Mouse (Mus musculus) G1E (cell line): ENCODE measurements around the gene Emilin2. TPM values are rescaled to one million over a fixed set of nuclear protein-coding genes. Genes with fewer than 3 reads are reported as not detected.
A peak's percentile ranks its signal among the peaks of the same experiment; 100 is the strongest.

Source experiments
- ATAC-seq: 2 replicates; pipeline ENCODE4 v1.8.0; 2016; ENCODE audit warnings: mild to moderate bottlenecking; ENCODE audit not compliant: insufficient number of reproducible peaks, poor library complexity, low FRiP score, severe bottlenecking; ENCODE audit errors: extremely low read depth
- DNase-seq: peaks from one replicate; pipeline ENCODE4 v3.0.0; 2012; ENCODE audit warnings: low spot score
- H3K27me3 ChIP-seq: 2 replicates; pipeline ENCODE4 v1.6.1; 2012; ENCODE audit warnings: mild to moderate bottlenecking, low read length, inconsistent platforms; ENCODE audit not compliant: insufficient read depth
- H3K36me3 ChIP-seq: replicated peaks from 2 replicates; pipeline ENCODE3; 2012; ENCODE audit warnings: mild to moderate bottlenecking, inconsistent platforms
- H3K4me1 ChIP-seq: 2 replicates; pipeline ENCODE4 v1.6.1; 2012; ENCODE audit warnings: low read depth, low read length, inconsistent platforms, mixed read lengths; ENCODE audit not compliant: insufficient read depth
- H3K4me3 ChIP-seq: 2 replicates; pipeline ENCODE4 v1.5.1; 2012; ENCODE audit warnings: low read depth, mild to moderate bottlenecking, inconsistent platforms, low read length, moderate library complexity, mixed read lengths
- H3K9me3 ChIP-seq: replicated peaks from 2 replicates; pipeline ENCODE4 v1.6.1; 2012; ENCODE audit warnings: inconsistent platforms
- CTCF ChIP-seq: IDR thresholded peaks from 2 replicates; pipeline ENCODE4 v1.5.1; 2012; ENCODE audit warnings: low read depth, low read length, inconsistent platforms, mixed read lengths
- GATA1 ChIP-seq: IDR thresholded peaks from 2 replicates; pipeline ENCODE4 v1.6.1; 2012; ENCODE audit warnings: borderline replicate concordance, low read length, inconsistent platforms, mixed read lengths
- GATA2 ChIP-seq: IDR thresholded peaks from 2 replicates; pipeline ENCODE4 v1.6.1; 2012; ENCODE audit warnings: low read depth, low read length, inconsistent platforms, borderline replicate concordance
- POLR2AphosphoS5 ChIP-seq: IDR thresholded peaks from 2 replicates; pipeline ENCODE4 v1.6.1; 2012; ENCODE audit warnings: low read depth, low read length, inconsistent platforms; ENCODE audit not compliant: insufficient replicate concordance
- TAL1 ChIP-seq: conservative IDR thresholded peaks from 2 replicates; pipeline ENCODE4 v1.6.1; 2012; ENCODE audit warnings: low read depth, low read length, inconsistent platforms, mixed read lengths
- polyA plus RNA-seq: library from polyadenylated mRNA; stranded (reverse); fragments of >175 nt; gene quantifications from 2 replicates; pipeline ENCODE4 v1.2.3, GENCODE M21; 2012
- total RNA-seq, 2 experiments: library from RNA; stranded (forward) in 1 of 2; stranded (reverse) in 1 of 2; fragments of 200-1000 nt in 1 of 2; fragments of >200 nt in 1 of 2; fragmentation: Nextera tagmentation in 1 of 2; gene quantifications; 2 replicates each; pipeline ENCODE4 v1.2.3; 2014 to 2017

Gene Emilin2
- total and polyA plus RNA-seq, 3 experiments, result 80.3 to 137 (median 106) TPM

DNA sequence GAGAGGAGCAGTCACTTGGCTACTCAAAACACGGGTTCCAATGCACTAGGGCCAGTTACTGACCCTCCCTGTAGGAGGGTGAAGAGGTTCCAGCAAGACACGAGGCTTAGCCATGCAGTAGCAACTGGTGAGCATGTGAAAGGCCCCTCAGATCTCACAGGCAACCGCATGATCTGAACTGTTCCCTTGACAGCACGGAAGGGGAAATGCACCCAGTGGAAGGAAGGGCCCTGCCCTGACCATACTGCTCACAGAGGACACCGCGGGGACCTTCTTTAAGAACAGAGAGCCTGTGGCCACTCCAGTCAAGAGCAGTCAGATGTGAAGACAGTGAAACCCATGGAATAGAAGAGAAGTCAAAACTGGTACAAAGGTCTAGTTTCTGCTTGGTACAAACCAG, 48.6 kb downstream of the Emilin2 start:
- H3K9me3 ChIP-seq, result no peaks in the 10 kb centered on the region
- TF ChIP-seq CTCF, result no peak
- TF ChIP-seq POLR2AphosphoS5, result no peak
- no peak for TF ChIP-seq GATA2
- TF ChIP-seq TAL1, result no peak
- no peak for TF ChIP-seq GATA1

DNA sequence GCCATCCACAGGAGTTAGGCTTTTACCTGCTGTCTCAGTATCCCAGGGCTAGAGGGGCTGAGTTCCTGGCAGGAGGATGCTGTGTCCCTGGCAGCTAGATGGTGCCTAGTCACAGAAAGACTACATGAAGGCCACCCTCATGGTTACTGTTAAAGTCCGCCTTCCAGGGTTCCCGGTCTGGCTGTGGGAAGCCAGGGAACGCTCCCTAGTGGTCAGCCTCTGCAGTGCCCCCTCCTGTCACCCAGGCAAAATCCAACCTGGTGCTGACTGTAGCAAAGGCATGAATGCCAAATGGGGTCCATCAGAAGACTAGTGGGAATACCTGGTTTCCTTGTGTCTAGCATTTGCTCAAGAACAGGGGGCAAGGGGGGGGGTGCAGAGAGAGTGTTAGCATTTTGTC, 51.1 kb downstream of the Emilin2 start:
- Histone ChIP-seq H3K9me3 (no peaks in the 10 kb centered on the region), H3K36me3 (peaks cover 62% of the 10 kb centered on the region), H3K4me3 (no peak overlapping the region), H3K27me3 (no peaks in the 10 kb centered on the region), H3K4me1 (peaks cover 86% of the 10 kb centered on the region)
- no peak for ATAC-seq
- DNase-seq, result no peak
- TF ChIP-seq CTCF (0 out of 2 replicates have a peak, but pooled peaks have one; percentile 27), GATA1 (no peak), TAL1 (no peak)

More for the DNA sequence above, 48.6 kb downstream of the Emilin2 start:
- no peak for DNase-seq
- peaks cover 81% of the 10 kb centered on the region for H3K4me1 ChIP-seq
- no peaks in the 10 kb centered on the region for H3K27me3 ChIP-seq
- ATAC-seq, result no peak
- H3K4me3 ChIP-seq, result no peak overlapping the region
- peaks cover 64% of the 10 kb centered on the region for H3K36me3 ChIP-seq

DNA sequence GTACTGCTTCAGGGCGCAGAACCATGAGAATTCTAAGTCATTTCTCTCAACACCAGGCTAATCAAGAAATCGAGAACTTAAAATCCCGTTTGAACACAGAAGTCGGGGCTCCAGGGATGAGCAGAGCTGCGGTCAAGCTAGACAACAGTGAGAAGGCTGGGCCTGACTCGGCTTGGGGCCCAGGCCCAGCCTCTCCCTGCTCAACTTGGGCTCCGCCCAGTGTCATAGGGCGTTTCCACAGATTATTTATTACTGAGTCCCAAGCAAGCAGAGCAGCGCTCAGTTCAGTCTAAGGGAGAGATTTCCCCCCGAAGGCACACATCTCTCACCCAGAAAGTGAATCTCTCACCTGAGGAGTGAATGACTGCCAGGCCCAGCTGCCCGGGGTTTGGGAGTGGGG, 52.1 kb downstream of the Emilin2 start:
- TF ChIP-seq GATA2 (no peak), TAL1 (no peak), CTCF (no peak), GATA1 (no peak), POLR2AphosphoS5 (no peak)
- Histone ChIP-seq H3K9me3 (no peaks in the 10 kb centered on the region), H3K4me1 (peaks cover 85% of the 10 kb centered on the region), H3K4me3 (no peak overlapping the region; the same call in 1 of the 2 replicates), H3K36me3 (peaks cover 70% of the 10 kb centered on the region), H3K27me3 (no peaks in the 10 kb centered on the region)
- no peak for DNase-seq
- peak; percentile 22; the same call in 1 of the 2 replicates for ATAC-seq

DNA sequence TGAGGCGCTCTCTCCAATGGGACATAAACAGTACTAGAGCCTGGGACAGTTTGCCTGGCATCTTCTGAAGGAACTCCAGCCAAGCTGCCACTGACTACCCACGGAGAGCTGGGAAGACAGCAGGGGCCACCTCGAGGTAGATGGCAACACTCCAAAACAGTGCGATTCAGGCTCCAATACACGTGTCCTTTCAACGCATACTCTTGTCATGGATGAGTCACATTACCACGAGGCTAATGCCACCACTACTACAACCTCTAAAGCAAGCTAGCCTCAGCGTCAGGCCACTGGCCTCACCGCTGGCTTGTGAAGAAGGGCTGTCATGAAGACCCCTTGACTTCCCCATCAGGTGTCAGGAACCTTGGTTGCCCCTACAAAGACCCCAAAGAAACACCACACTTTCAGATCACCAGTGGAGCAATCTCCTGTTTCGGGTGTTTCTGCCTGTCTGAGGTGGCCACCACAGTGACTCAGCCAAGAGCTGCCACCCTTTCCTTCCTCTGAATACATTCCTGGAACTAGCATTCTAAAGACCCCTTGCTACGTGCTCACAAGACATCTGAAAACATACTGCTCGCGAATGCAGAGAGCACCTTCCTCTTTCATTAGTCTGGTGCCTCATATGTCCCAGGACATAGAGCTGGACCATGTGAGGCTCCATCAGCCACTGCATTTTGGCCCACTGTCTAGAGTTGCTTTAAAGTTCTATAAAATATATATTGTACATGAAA, 54.8 kb downstream of the Emilin2 start:
- Histone ChIP-seq H3K27me3 (no peaks in the 10 kb centered on the region), H3K4me1 (peaks cover 90% of the 10 kb centered on the region), H3K9me3 (no peaks in the 10 kb centered on the region), H3K4me3 (peak overlapping the region; percentile 74; the same call in 1 of the 2 replicates), H3K36me3 (peaks cover 81% of the 10 kb centered on the region)
- TF ChIP-seq POLR2AphosphoS5 (no peak), CTCF (no peak)
- ATAC-seq, result peak; percentile 16; the same call in 1 of the 2 replicates
- DNase-seq, result peak; percentile 55

DNA sequence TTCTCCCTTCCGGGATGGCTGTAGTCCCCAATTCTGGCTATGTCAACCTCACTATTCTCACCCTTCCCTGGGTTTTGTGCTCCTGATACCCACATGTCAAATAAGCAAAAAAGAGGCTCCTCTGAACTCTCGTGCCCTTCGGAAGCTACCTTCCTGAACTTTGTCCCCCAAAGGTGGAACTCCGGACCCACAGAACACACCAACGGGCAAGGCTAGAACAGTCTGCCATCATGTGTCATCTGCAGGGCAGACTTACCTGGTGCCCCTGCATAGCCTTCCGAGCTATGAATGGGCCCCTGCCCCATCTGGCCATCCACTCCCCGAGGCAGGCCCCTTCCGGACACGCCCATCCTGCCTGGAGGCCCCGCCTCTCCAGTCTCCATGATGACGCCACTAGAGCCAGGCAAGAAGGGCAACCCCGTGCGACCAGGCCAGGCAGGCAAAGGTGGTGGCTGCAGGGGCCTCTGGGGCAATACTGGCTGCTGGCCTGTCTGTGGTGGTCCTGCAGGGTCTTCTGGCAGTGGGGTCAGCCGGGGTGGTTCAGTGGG, 55.6 kb downstream of the Emilin2 start:
- ATAC-seq, result peak; percentile 71
- Histone ChIP-seq H3K4me3 (peak overlapping the region; percentile 74), H3K36me3 (peaks cover 81% of the 10 kb centered on the region), H3K4me1 (peaks cover 94% of the 10 kb centered on the region), H3K27me3 (no peaks in the 10 kb centered on the region), H3K9me3 (no peaks in the 10 kb centered on the region)
- TF ChIP-seq CTCF (no peak), GATA2 (no peak), TAL1 (no peak), GATA1 (no peak), POLR2AphosphoS5 (peak; percentile 54; the same call in 1 of the 2 replicates)
- DNase-seq, result peak; percentile 89

DNA sequence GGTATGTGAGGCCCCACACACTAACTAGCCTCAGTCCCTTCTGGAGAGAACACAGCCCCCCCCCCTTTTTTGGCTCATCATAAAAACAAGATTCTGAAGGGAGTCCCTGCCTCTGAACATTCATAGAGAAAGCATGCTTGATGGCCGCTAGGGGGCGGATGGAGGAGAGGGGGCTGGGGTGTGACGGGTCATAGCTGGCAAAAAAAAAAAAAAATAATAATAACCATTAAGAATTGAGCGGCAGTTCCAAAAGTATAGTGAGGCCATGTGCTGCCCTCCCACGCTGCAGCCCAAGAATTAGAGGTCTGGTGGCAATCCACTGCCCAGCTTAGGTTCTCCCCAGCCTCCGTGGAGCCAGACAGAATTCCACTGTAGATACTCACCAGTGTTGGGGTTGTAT, 57.0 kb downstream of the Emilin2 start:
- H3K36me3 ChIP-seq, result peaks cover 87% of the 10 kb centered on the region
- no peaks in the 10 kb centered on the region for H3K27me3 ChIP-seq
- ATAC-seq, result no peak
- no peaks in the 10 kb centered on the region for H3K9me3 ChIP-seq
- peak overlapping the region; percentile 74 for H3K4me3 ChIP-seq
- DNase-seq, result peak; percentile 64
- H3K4me1 ChIP-seq, result peaks cover 97% of the 10 kb centered on the region
- TF ChIP-seq POLR2AphosphoS5 (no peak), CTCF (peak; percentile 38; the same call in 1 of the 2 replicates), GATA1 (no peak)

DNA sequence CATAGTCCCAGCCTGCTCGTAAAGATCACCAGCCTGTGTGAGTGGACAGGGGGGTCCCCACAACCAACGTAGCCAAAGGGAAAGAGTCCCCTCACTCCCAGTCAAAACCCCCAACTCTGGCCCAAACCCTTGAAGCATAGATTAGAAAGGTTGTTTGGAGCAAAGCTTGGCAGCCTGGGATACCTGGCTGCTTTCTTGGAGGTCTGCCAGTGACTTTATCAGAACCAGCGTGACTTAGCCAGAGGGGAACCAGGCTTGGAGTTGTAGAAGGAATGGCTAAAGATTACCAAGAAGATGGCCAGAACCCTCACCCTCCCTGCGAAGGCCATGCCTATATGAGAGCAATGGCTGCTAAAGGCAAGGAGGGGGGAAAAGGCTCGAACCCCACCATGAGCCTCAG, 57.7 kb downstream of the Emilin2 start:
- Histone ChIP-seq H3K4me1 (peaks cover 97% of the 10 kb centered on the region), H3K27me3 (no peaks in the 10 kb centered on the region), H3K9me3 (no peaks in the 10 kb centered on the region), H3K36me3 (peaks cover 90% of the 10 kb centered on the region), H3K4me3 (peak overlapping the region; percentile 74)
- TF ChIP-seq GATA2 (no peak), GATA1 (no peak), TAL1 (no peak), POLR2AphosphoS5 (no peak; the same call in 1 of the 2 replicates), CTCF (no peak)
- ATAC-seq, result no peak
- no peak for DNase-seq
